Mouse (Mus musculus) cortical plate, adult 2 months (tissue): ENCODE results near the gene Bloc1s3.

ENCODE experiments used
- CTCF ChIP-seq: fragments of 200-500 bp; IDR thresholded peaks from 2 replicates; pipeline ENCODE4 v1.5.1; 2011; ENCODE audit warnings: mild to moderate bottlenecking, control low read depth, low read length; ENCODE audit not compliant: insufficient read depth; ENCODE audit errors: extremely low read depth
- POLR2A ChIP-seq: fragments of 200-500 bp; IDR thresholded peaks from 2 replicates; pipeline ENCODE4 v1.6.1; 2011; ENCODE audit warnings: mild to moderate bottlenecking, low read length, control low read depth; ENCODE audit not compliant: insufficient read depth; ENCODE audit errors: extremely low read depth

GRCm38 (mm10) chr7:19534676-19535075, 26.5 kb upstream of the Bloc1s3 start:
- no peak for TF ChIP-seq CTCF
- no peak for TF ChIP-seq POLR2A
